Mouse (Mus musculus) embryonic facial prominence, embryonic 15.5 days (tissue): Measurements from ENCODE around the gene Cyp2t4. TPM values are rescaled to one million over a fixed set of nuclear protein-coding genes. Genes with fewer than 3 reads are reported as not detected.

Source experiments
- ATAC-seq: fragments of 200-750 bp; cut with Nextera tagmentation; 2 replicates; pipeline ENCODE4 v1.8.0; 2017; ENCODE audit warnings: low read depth, moderate TSS enrichment; ENCODE audit not compliant: insufficient number of reproducible peaks, low FRiP score, low TSS enrichment
- H3K27ac ChIP-seq: fragments of 300-500 bp; sonication (generic); replicated peaks from 2 replicates; pipeline ENCODE4 v1.5.1; 2015; ENCODE audit warnings: mild to moderate bottlenecking, inconsistent platforms
- H3K27me3 ChIP-seq: fragments of 300-500 bp; sonication (generic); 2 replicates; pipeline ENCODE4 v1.6.1; 2015; ENCODE audit warnings: inconsistent platforms
- H3K36me3 ChIP-seq: fragments of 300-500 bp; sonication (generic); 2 replicates; pipeline ENCODE4 v1.6.1; 2015; ENCODE audit warnings: mild to moderate bottlenecking, inconsistent platforms
- H3K4me1 ChIP-seq: fragments of 300-500 bp; sonication (generic); 2 replicates; pipeline ENCODE4 v1.6.1; 2015; ENCODE audit warnings: inconsistent platforms
- H3K4me2 ChIP-seq: fragments of 300-500 bp; sonication (generic); replicated peaks from 2 replicates; pipeline ENCODE4 v1.6.1; 2015; ENCODE audit warnings: mild to moderate bottlenecking, inconsistent platforms
- H3K4me3 ChIP-seq: fragments of 300-500 bp; sonication (generic); replicated peaks from 2 replicates; pipeline ENCODE4 v1.5.1; 2015; ENCODE audit warnings: mild to moderate bottlenecking, inconsistent platforms
- H3K9ac ChIP-seq: fragments of 300-500 bp; sonication (generic); 2 replicates; pipeline ENCODE4 v1.6.1; 2015; ENCODE audit warnings: inconsistent platforms
- H3K9me3 ChIP-seq: fragments of 300-500 bp; sonication (generic); replicated peaks from 2 replicates; pipeline ENCODE4 v1.6.1; 2016; ENCODE audit warnings: inconsistent platforms
- WGBS: fragments of 180-500 bp; shearing (Covaris S2); methylation state at CpG from one replicate; pipeline ENCODE4 v1.1.7; 2015; 5-methylcytosine and 5-hydroxymethylcytosine counted together
- polyA plus RNA-seq: library from polyadenylated mRNA; unstranded; fragments of >200 nt; fragmentation: Nextera tagmentation; extraction: Ambion mirVana; gene quantifications from 2 replicates; pipeline ENCODE4 v1.2.1, GENCODE M21; 2015

Cyp2t4 gene
- 2.1 and 4.7 TPM in 2 replicates for polyA plus RNA-seq

GRCm38 (mm10) chr7:27153205-27153764, at the start of gene Cyp2t4:
Gene Cyp2t4 (plus strand): TSS chr7:27153714.
- no peak within 1 kb of the TSS for H3K4me2 ChIP-seq
- no peaks in the 10 kb centered on the region for H3K9me3 ChIP-seq
- H3K36me3 ChIP-seq: peaks cover 12% of the 10 kb centered on the region
- whole genome bisulfite sequencing: 50% methylated on average over 10 of the region's 10 CpGs
- no peaks in the 10 kb centered on the region for H3K27me3 ChIP-seq
- 0 out of 2 replicates have a peak, but pooled peaks have one; percentile 27 for ATAC-seq
- H3K4me3 ChIP-seq: no peak within 1 kb of the TSS
- H3K27ac ChIP-seq: peak within 1 kb of the TSS; percentile 72
- no peak within 1 kb of the TSS for H3K9ac ChIP-seq
- H3K4me1 ChIP-seq: peaks cover 6% of the 10 kb centered on the region

GRCm38 (mm10) chr7:27104882-27105281, 48.6 kb upstream of the Cyp2t4 start:
- no peaks in the 10 kb centered on the region for H3K36me3 ChIP-seq
- ATAC-seq: no peak; the same call in 1 of the 2 replicates
- no peak overlapping the region for H3K9ac ChIP-seq
- H3K9me3 ChIP-seq: no peaks in the 10 kb centered on the region; the same call in 1 of the 2 replicates
- H3K4me1 ChIP-seq: 0 out of 2 replicates have a peak, but pooled peaks cover 3% of the 10 kb centered on the region
- H3K4me2 ChIP-seq: 0 out of 2 replicates have a peak overlapping the region, but pooled peaks have one; percentile 17
- H3K27ac ChIP-seq: peak overlapping the region; percentile 72
- 31% methylated on average over 5 of the region's 5 CpGs for WGBS
- H3K27me3 ChIP-seq: no peaks in the 10 kb centered on the region
- no peak overlapping the region for H3K4me3 ChIP-seq

- Histone ChIP-seq H3K4me3 (no peak overlapping the region), H3K9me3 (no peaks in the 10 kb centered on the region), H3K9ac (no peak overlapping the region), H3K27me3 (no peaks in the 10 kb centered on the region), H3K4me2 (no peak overlapping the region), H3K27ac (no peak overlapping the region), H3K36me3 (no peaks in the 10 kb centered on the region), H3K4me1 (no peaks in the 10 kb centered on the region)
- ATAC-seq: no peak
Measured at GRCm38 (mm10) chr7:27110327-27110726, 43.2 kb upstream of the Cyp2t4 start.

GRCm38 (mm10) chr7:27111038-27111437, 42.5 kb upstream of the Cyp2t4 start:
- H3K27me3 ChIP-seq: no peaks in the 10 kb centered on the region
- no peak for ATAC-seq
- no peaks in the 10 kb centered on the region for H3K9me3 ChIP-seq
- WGBS: 82% methylated on average over 1 of the region's 1 CpGs
- H3K9ac ChIP-seq: no peak overlapping the region
- H3K27ac ChIP-seq: no peak overlapping the region
- H3K4me3 ChIP-seq: no peak overlapping the region
- H3K4me1 ChIP-seq: no peaks in the 10 kb centered on the region
- H3K36me3 ChIP-seq: no peaks in the 10 kb centered on the region
- H3K4me2 ChIP-seq: no peak overlapping the region

GRCm38 (mm10) chr7:27111987-27112386, 41.5 kb upstream of the Cyp2t4 start:
- no peak for ATAC-seq
- H3K4me3 ChIP-seq: no peak overlapping the region
- H3K27me3 ChIP-seq: no peaks in the 10 kb centered on the region
- WGBS: 70% methylated on average over 3 of the region's 3 CpGs
- no peak overlapping the region for H3K27ac ChIP-seq
- no peak overlapping the region for H3K4me2 ChIP-seq
- H3K36me3 ChIP-seq: no peaks in the 10 kb centered on the region
- no peaks in the 10 kb centered on the region for H3K9me3 ChIP-seq
- H3K4me1 ChIP-seq: no peaks in the 10 kb centered on the region
- no peak overlapping the region for H3K9ac ChIP-seq

- ATAC-seq: peak; percentile 82; the same call in 1 of the 2 replicates
- 47% methylated on average over 4 of the region's 4 CpGs for WGBS
- no peak overlapping the region for H3K4me3 ChIP-seq
Measured at GRCm38 (mm10) chr7:27118033-27118511, 35.4 kb upstream of the Cyp2t4 start.

GRCm38 (mm10) chr7:27119676-27120075, 33.8 kb upstream of the Cyp2t4 start, which contains the start of gene Cyp2f2:
Gene Cyp2f2 (plus strand): TSS chr7:27119909.
- H3K27ac ChIP-seq: no peak within 1 kb of the TSS; the same call in 1 of the 2 replicates
- H3K36me3 ChIP-seq: no peaks in the 10 kb centered on the region
- no peaks in the 10 kb centered on the region for H3K27me3 ChIP-seq
- H3K9me3 ChIP-seq: no peaks in the 10 kb centered on the region
- H3K4me1 ChIP-seq: 0 out of 2 replicates have a peak, but pooled peaks cover 6% of the 10 kb centered on the region
- H3K4me2 ChIP-seq: no peak within 1 kb of the TSS
- H3K4me3 ChIP-seq: no peak within 1 kb of the TSS
- ATAC-seq: no peak
- no peak within 1 kb of the TSS for H3K9ac ChIP-seq

More at GRCm38 (mm10) chr7:27118033-27118511, 35.4 kb upstream of the Cyp2t4 start:
- H3K27me3 ChIP-seq: no peaks in the 10 kb centered on the region
- H3K9me3 ChIP-seq: no peaks in the 10 kb centered on the region
- H3K4me1 ChIP-seq: 0 out of 2 replicates have a peak, but pooled peaks cover 6% of the 10 kb centered on the region
- H3K4me2 ChIP-seq: no peak overlapping the region
- H3K36me3 ChIP-seq: no peaks in the 10 kb centered on the region
- H3K27ac ChIP-seq: no peak overlapping the region; the same call in 1 of the 2 replicates
- H3K9ac ChIP-seq: no peak overlapping the region

GRCm38 (mm10) chr7:27124305-27124832, 29.1 kb upstream of the Cyp2t4 start:
- no peak overlapping the region for H3K4me2 ChIP-seq
- no peak for ATAC-seq
- 77% methylated on average over 5 of the region's 5 CpGs for WGBS
- H3K9ac ChIP-seq: no peak overlapping the region
- no peak overlapping the region for H3K4me3 ChIP-seq
- no peaks in the 10 kb centered on the region for H3K27me3 ChIP-seq
- H3K4me1 ChIP-seq: no peaks in the 10 kb centered on the region
- no peak overlapping the region for H3K27ac ChIP-seq
- no peaks in the 10 kb centered on the region for H3K36me3 ChIP-seq
- H3K9me3 ChIP-seq: no peaks in the 10 kb centered on the region

- Histone ChIP-seq H3K9me3 (no peaks in the 10 kb centered on the region), H3K27ac (no peak overlapping the region), H3K9ac (no peak overlapping the region), H3K4me3 (no peak overlapping the region), H3K4me2 (no peak overlapping the region), H3K36me3 (no peaks in the 10 kb centered on the region), H3K4me1 (no peaks in the 10 kb centered on the region), H3K27me3 (no peaks in the 10 kb centered on the region)
- no peak for ATAC-seq
- whole genome bisulfite sequencing: 82% methylated on average over 4 of the region's 4 CpGs
Measured at GRCm38 (mm10) chr7:27124969-27125368, 28.5 kb upstream of the Cyp2t4 start.

GRCm38 (mm10) chr7:27128162-27128561, 25.4 kb upstream of the Cyp2t4 start:
- Histone ChIP-seq H3K4me3 (no peak overlapping the region), H3K4me1 (no peaks in the 10 kb centered on the region), H3K9ac (no peak overlapping the region), H3K4me2 (no peak overlapping the region), H3K27me3 (no peaks in the 10 kb centered on the region), H3K36me3 (no peaks in the 10 kb centered on the region), H3K27ac (no peak overlapping the region), H3K9me3 (no peaks in the 10 kb centered on the region)
- WGBS: 39% methylated on average over 3 of the region's 3 CpGs
- ATAC-seq: no peak

GRCm38 (mm10) chr7:27128946-27129345, 24.6 kb upstream of the Cyp2t4 start:
- H3K36me3 ChIP-seq: no peaks in the 10 kb centered on the region
- H3K4me2 ChIP-seq: no peak overlapping the region
- no peaks in the 10 kb centered on the region for H3K27me3 ChIP-seq
- H3K4me1 ChIP-seq: no peaks in the 10 kb centered on the region
- H3K27ac ChIP-seq: no peak overlapping the region
- no peak overlapping the region for H3K4me3 ChIP-seq
- H3K9me3 ChIP-seq: no peaks in the 10 kb centered on the region
- no peak for ATAC-seq
- WGBS: 90% methylated on average over 13 of the region's 13 CpGs
- H3K9ac ChIP-seq: no peak overlapping the region
